Mouse (Mus musculus) ovary, adult 10 weeks (tissue): ENCODE data around the gene Zscan29. TPM values are rescaled to one million over a fixed set of nuclear protein-coding genes. Genes with fewer than 3 reads are reported as not detected.

Source experiments
- polyA plus RNA-seq: library from polyadenylated mRNA; stranded (reverse); fragments of 350-450 nt; fragmentation: Illumina TruSeq; extraction: RNeasy Lipid Tissue Mini Kit (QIAGEN cat#74804); gene quantifications from one replicate; pipeline ENCODE4 v1.2.3, GENCODE M21; 2014

Zscan29 gene
- polyA plus RNA-seq = 28.9 TPM

DNA sequence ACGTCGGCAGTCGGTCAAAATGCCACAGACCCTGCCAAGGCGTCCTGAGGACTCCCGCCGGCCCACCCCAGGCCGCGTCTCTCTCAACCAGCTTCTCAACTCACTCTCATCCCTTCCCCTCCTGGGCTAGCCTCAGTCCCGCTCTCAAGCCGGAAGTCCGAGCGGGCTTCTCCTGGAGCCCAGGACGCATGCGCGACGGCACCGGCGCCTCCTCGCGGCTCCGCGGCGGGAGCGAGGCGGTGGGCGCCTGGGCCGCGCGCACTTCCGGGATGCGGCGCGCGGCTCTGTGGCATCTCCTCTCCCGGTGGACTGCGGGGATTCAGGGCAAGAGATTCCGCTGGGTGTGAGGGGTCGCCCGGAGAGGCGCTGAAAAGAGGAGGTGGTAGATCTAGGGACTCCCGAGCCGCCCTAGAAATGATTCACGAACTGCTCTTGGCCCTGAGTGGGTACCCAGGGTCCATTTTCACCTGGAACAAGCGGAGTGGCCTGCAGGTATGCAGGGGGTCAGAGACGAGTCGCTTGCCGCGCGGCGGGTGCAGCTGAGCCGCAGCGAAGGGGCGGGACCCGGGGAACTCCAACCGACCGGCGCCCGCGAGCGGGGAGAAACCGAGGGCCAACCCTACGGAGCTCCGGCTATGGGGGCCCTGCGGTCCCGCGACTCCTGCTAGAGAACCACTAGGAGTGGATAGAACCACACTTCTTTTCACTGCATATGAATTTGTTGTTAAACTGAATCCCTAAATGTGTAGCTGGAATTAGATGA, at the start of gene Zscan29:
Gene Zscan29 (minus strand): TSS at position 146 of the 763 bp plus-strand sequence.

DNA sequence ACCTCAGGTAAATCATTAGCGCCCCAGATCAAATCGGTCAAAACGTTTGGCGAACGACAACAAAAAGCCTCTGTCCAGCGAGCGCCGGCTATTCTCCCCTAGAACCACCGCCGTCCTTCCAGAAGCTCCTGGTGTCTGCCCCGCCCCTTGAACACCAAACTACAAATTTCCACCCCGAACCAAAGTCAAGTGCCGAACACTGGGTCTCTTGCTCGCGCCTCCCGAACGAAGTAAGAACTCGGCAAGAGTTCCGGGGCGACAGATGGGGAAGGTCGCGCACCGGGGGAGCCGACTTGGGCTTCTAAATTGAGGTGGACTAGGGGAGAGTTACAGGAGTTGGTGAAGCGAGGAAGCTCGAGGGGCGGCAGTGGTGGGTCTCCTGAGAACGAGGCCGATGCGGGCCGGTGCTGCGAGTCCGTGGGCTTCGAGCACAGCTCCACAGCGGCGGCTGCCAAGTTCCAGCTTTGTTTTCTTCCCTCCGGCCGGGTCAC, 399 bp downstream of the Zscan29 start, which contains the start of gene Tubgcp4:
Gene Tubgcp4 (plus strand): TSS at position 174 of the 491 bp plus-strand sequence.

DNA sequence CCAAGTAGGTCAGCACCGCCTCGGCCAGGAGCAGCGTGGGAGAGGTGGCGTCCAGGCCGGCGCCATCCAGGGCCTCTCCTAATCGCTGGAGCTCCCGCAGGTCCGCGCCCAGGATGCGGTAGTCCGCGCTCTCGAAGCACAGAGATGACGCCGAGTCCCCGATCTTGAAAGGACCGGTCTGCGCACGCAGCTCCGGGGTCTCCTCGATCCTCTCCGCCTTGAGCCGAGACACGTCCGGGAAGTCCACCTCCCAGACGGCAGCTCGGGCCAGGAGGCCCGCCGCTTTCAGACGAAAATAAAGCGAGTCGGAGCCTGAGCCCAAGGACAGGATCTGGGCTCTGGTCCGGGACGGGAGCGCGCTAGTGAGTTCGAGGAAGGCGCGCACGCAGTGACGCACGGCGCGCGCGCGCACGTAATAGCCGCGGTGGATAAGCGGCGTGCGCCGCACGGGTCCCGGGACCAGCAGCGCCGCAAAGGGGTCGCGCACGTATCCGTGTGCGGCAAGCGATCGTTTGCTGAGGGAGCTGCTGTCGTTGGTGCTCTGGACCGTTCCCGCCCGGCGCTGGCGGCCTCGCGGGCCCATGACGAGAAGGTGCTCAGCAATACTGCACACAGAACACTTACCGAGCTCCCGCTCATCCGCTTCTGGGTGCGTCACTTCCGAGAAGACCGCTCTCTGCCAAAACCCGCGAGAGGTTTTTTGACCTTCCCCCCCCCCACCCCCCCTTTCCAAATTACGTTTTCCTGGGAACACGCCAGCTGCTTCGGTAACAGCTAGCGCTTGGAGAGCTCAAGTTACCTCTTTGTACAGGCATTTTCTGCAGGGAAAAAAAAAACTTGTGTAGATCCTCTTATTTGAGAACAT, 30.7 kb downstream of the Zscan29 start, which contains the start of the genes Adal and Lcmt2:
Gene Adal (plus strand): TSS at position 411 of the 865 bp plus-strand sequence.
Gene Lcmt2 (minus strand): TSS at position 636 of the 865 bp plus-strand sequence.

GRCm38 (mm10) chr2:121109695-121110094, 61.2 kb downstream of the Zscan29 start, which contains the start of gene Tgm7:
Gene Tgm7, minus strand, starts transcription at chr2:121109795.

Other genes starting within 250 kb of the Zscan29 start
- 63.7 TPM for gene Ubr1, start 200.4 kb downstream of the Zscan29 start, polyA plus RNA-seq
- gene Tmem62, start 194.1 kb downstream of the Zscan29 start, polyA plus RNA-seq = 29.8 TPM
- 46.7 TPM for gene Ccndbp1, start 162.7 kb downstream of the Zscan29 start, polyA plus RNA-seq
- gene Epb42, start 134.1 kb downstream of the Zscan29 start, polyA plus RNA-seq = 1.5 TPM
- not detected for gene Tgm5, start 85.3 kb downstream of the Zscan29 start, polyA plus RNA-seq
- not detected for gene Tgm7, start 61.3 kb downstream of the Zscan29 start, polyA plus RNA-seq
- gene Adal, start 30.7 kb downstream of the Zscan29 start, polyA plus RNA-seq = 44.3 TPM
- gene Lcmt2, start 30.5 kb downstream of the Zscan29 start, polyA plus RNA-seq = 4.2 TPM
- 59.0 TPM for gene Tubgcp4, start 471 bp downstream of the Zscan29 start, polyA plus RNA-seq
- 23.7 TPM for gene Trp53bp1, start 100.3 kb upstream of the Zscan29 start, polyA plus RNA-seq
- gene Map1a, start 118.5 kb upstream of the Zscan29 start, polyA plus RNA-seq = 1.8 TPM
- gene Ppip5k1, start 184.3 kb upstream of the Zscan29 start, polyA plus RNA-seq = 6.1 TPM
- gene Ckmt1, start 186.6 kb upstream of the Zscan29 start, polyA plus RNA-seq = 0.60 TPM
- not detected for gene Strc, start 216.0 kb upstream of the Zscan29 start, polyA plus RNA-seq
- 2,346 TPM for gene Pdia3, start 242.7 kb upstream of the Zscan29 start, polyA plus RNA-seq
- gene Catsper2, start 242.7 kb upstream of the Zscan29 start, polyA plus RNA-seq = 1.3 TPM